In the genomic region with DNA sequence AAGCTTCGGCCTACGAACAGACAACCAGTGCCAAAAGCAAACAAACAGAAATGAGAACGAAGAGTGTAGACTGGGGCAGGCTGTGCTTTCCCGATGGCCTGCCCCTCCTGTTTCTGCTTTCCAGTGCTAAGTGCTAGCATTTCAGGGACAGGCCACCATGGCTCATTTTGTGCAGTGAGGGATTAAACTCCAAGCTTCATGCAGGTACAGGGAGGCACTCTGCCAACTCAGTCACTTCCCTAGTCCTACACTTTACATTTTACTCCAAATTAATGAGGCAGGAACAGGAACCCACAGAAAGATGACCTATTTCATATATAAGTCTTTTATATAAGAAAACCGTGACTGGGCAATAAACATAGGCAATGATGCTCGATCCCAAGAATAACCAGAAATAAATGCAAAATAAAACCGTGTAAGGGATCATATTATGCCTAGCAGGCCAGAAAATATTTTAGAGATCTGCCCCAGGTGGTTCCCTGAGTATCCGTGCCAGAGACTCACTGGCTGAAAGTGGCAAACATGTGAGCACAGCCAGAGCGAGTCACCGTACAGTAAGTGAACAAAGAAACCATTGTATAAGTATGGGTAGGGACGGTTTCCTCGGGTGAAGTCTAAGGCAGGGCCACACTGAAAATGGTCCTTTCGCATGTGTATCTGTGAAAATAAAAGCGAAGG, we compare ENCODE assay signal across 19 mouse cellular contexts. TPM values are rescaled to one million over a fixed set of nuclear protein-coding genes. Genes with fewer than 3 reads are reported as not detected.
DNase-seq lines count a peak whose midpoint lies in the region; ATAC-seq lines count a peak whose summit lies in the region.
"Had no signal": no experiment of that assay in that cellular context is flagged by ENCODE, and none has a peak within 500 bp of the region (broad histone marks: within the 10 kb centered on the region; RNA-seq: fewer than 3 reads in every experiment).

No protein-coding gene starts in this region.

- WGBS in hindbrain, embryonic 16.5 days, result 73% methylated on average over 14 of the region's 14 CpGs
- 86% methylated on average over 14 of the region's 14 CpGs for WGBS in hindbrain, embryonic 11.5 days
- WGBS in embryonic facial prominence, embryonic 10.5 days, result 76% methylated on average over 14 of the region's 14 CpGs
- 74% methylated on average over 14 of the region's 14 CpGs for WGBS in intestine, embryonic 16.5 days
- WGBS in limb, embryonic 15.5 days, result 58% methylated on average over 14 of the region's 14 CpGs
- WGBS in midbrain, embryonic 10.5 days, result 90% methylated on average over 14 of the region's 14 CpGs

- H3K36me3 ChIP-seq in hindbrain, embryonic 16.5 days (ENCODE audit: control insufficient read depth, insufficient read depth, low read length), result no peaks in the 10 kb centered on the region
- H3K36me3 ChIP-seq in hindbrain, embryonic 11.5 days (ENCODE audit: control insufficient read depth, insufficient read depth, low read length), result no peaks in the 10 kb centered on the region
- H3K36me3 ChIP-seq in embryonic facial prominence, embryonic 10.5 days (replicated peaks), result no peaks in the 10 kb centered on the region
- no peaks in the 10 kb centered on the region for H3K36me3 ChIP-seq in intestine, embryonic 16.5 days (ENCODE audit: control insufficient read depth, insufficient read depth, low read length)
- no peaks in the 10 kb centered on the region for H3K36me3 ChIP-seq in limb, embryonic 15.5 days
- no peaks in the 10 kb centered on the region for H3K36me3 ChIP-seq in midbrain, embryonic 10.5 days
- H3K36me3 ChIP-seq: embryonic facial prominence, embryonic 15.5 days; forebrain, embryonic 10.5 days; heart, embryonic 13.5 days; liver, embryonic 12.5 days; midbrain, embryonic 15.5 days; stomach, embryonic 15.5 days had no signal

- no peaks in the 10 kb centered on the region for H3K9me3 ChIP-seq in hindbrain, embryonic 16.5 days (ENCODE audit: control insufficient read depth, low read length)
- H3K9me3 ChIP-seq in hindbrain, embryonic 11.5 days (ENCODE audit: control insufficient read depth, low read length), result no peaks in the 10 kb centered on the region
- H3K9me3 ChIP-seq in embryonic facial prominence, embryonic 10.5 days, result peaks cover 5% of the 10 kb centered on the region; the same call in 1 of the 2 replicates
- no peaks in the 10 kb centered on the region for H3K9me3 ChIP-seq in intestine, embryonic 16.5 days (ENCODE audit: control insufficient read depth, low read length)
- H3K9me3 ChIP-seq in limb, embryonic 15.5 days, result no peaks in the 10 kb centered on the region
- no peaks in the 10 kb centered on the region for H3K9me3 ChIP-seq in midbrain, embryonic 10.5 days (replicated peaks)
- H3K9me3 ChIP-seq: embryonic facial prominence, embryonic 15.5 days; liver, embryonic 12.5 days; midbrain, embryonic 15.5 days; stomach, embryonic 15.5 days had no signal

- no peak overlapping the region for H3K9ac ChIP-seq in hindbrain, embryonic 16.5 days (ENCODE audit: low read depth, low read length)
- no peak overlapping the region for H3K9ac ChIP-seq in hindbrain, embryonic 11.5 days (ENCODE audit: low read depth, low read length)
- H3K9ac ChIP-seq in intestine, embryonic 16.5 days (ENCODE audit: low read depth, low read length), result no peak overlapping the region
- no peak overlapping the region for H3K9ac ChIP-seq in limb, embryonic 15.5 days
- H3K9ac ChIP-seq: embryonic facial prominence, embryonic 15.5 days; heart, embryonic 13.5 days; liver, embryonic 12.5 days; midbrain, embryonic 15.5 days; stomach, embryonic 15.5 days had no signal

- no peak overlapping the region for H3K27ac ChIP-seq in hindbrain, embryonic 16.5 days (ENCODE audit: low read depth, low read length)
- no peak overlapping the region for H3K27ac ChIP-seq in hindbrain, embryonic 11.5 days (ENCODE audit: low read depth, low read length)
- no peak overlapping the region for H3K27ac ChIP-seq in embryonic facial prominence, embryonic 10.5 days (replicated peaks)
- H3K27ac ChIP-seq in intestine, embryonic 16.5 days (ENCODE audit: low read length), result no peak overlapping the region
- peak overlapping the region; percentile 71 for H3K27ac ChIP-seq in limb, embryonic 15.5 days
- H3K27ac ChIP-seq in midbrain, embryonic 10.5 days (replicated peaks), result no peak overlapping the region
- H3K27ac ChIP-seq: embryonic facial prominence, embryonic 15.5 days; forebrain, embryonic 10.5 days; heart, embryonic 13.5 days; liver, embryonic 12.5 days; midbrain, embryonic 15.5 days; stomach, embryonic 15.5 days had no signal

- no peak for DNase-seq in hindbrain, embryonic 11.5 days (ENCODE audit: low spot score)
- peak; percentile 6 for DNase-seq in embryonic facial prominence, embryonic 10.5 days (ENCODE audit: low spot score)
- DNase-seq in midbrain, embryonic 10.5 days (ENCODE audit: low spot score), result no peak
- DNase-seq: adrenal gland, adult 2 months; cerebellum, adult 9-11 months; kidney, adult 11 months; right cerebral cortex, postnatal 25 days; thymus, adult 2 months had no signal

- ATAC-seq in hindbrain, embryonic 16.5 days, result peak; percentile 17; the same call in 1 of the 2 replicates
- ATAC-seq in hindbrain, embryonic 11.5 days (ENCODE audit: low FRiP score), result no peak
- peak; percentile 77 for ATAC-seq in intestine, embryonic 16.5 days
- ATAC-seq in limb, embryonic 15.5 days (ENCODE audit: insufficient number of reproducible peaks, low FRiP score, low TSS enrichment, low read depth), result peak; percentile 67
- ATAC-seq in activated CD4-positive, CD25-positive, alpha-beta regulatory T cell, adult 4 months, result no peak
- ATAC-seq: liver, embryonic 12.5 days; midbrain, embryonic 15.5 days had no signal

- H3K4me1 ChIP-seq in hindbrain, embryonic 16.5 days (ENCODE audit: control insufficient read depth, insufficient read depth, low read depth, low read length), result no peaks in the 10 kb centered on the region
- no peaks in the 10 kb centered on the region for H3K4me1 ChIP-seq in hindbrain, embryonic 11.5 days (replicated peaks; ENCODE audit: control insufficient read depth, insufficient read depth, low read length)
- no peaks in the 10 kb centered on the region for H3K4me1 ChIP-seq in embryonic facial prominence, embryonic 10.5 days
- no peaks in the 10 kb centered on the region for H3K4me1 ChIP-seq in intestine, embryonic 16.5 days (ENCODE audit: control insufficient read depth, insufficient read depth, low read length)
- peaks cover 16% of the 10 kb centered on the region for H3K4me1 ChIP-seq in limb, embryonic 15.5 days
- H3K4me1 ChIP-seq in midbrain, embryonic 10.5 days, result no peaks in the 10 kb centered on the region
- H3K4me1 ChIP-seq: forebrain, embryonic 10.5 days; heart, embryonic 13.5 days; liver, embryonic 12.5 days; midbrain, embryonic 15.5 days; stomach, embryonic 15.5 days had no signal

- no peak overlapping the region for H3K4me2 ChIP-seq in hindbrain, embryonic 16.5 days (ENCODE audit: low read length)
- no peak overlapping the region for H3K4me2 ChIP-seq in hindbrain, embryonic 11.5 days (replicated peaks; ENCODE audit: low read depth, low read length)
- H3K4me2 ChIP-seq in intestine, embryonic 16.5 days (ENCODE audit: low read depth, low read length), result no peak overlapping the region
- no peak overlapping the region for H3K4me2 ChIP-seq in limb, embryonic 15.5 days
- H3K4me2 ChIP-seq: embryonic facial prominence, embryonic 15.5 days; heart, embryonic 13.5 days; liver, embryonic 12.5 days; midbrain, embryonic 15.5 days; stomach, embryonic 15.5 days had no signal

- no peak overlapping the region for H3K4me3 ChIP-seq in hindbrain, embryonic 16.5 days (ENCODE audit: low read length)
- no peak overlapping the region for H3K4me3 ChIP-seq in hindbrain, embryonic 11.5 days (ENCODE audit: low read depth, low read length)
- no peak overlapping the region for H3K4me3 ChIP-seq in embryonic facial prominence, embryonic 10.5 days
- no peak overlapping the region for H3K4me3 ChIP-seq in intestine, embryonic 16.5 days (ENCODE audit: low read length)
- H3K4me3 ChIP-seq in limb, embryonic 15.5 days, result no peak overlapping the region
- no peak overlapping the region for H3K4me3 ChIP-seq in midbrain, embryonic 10.5 days
- H3K4me3 ChIP-seq: embryonic facial prominence, embryonic 15.5 days; forebrain, embryonic 10.5 days; heart, embryonic 13.5 days; liver, embryonic 12.5 days; midbrain, embryonic 15.5 days; stomach, embryonic 15.5 days had no signal

- H3K27me3 ChIP-seq in hindbrain, embryonic 16.5 days (replicated peaks; ENCODE audit: control insufficient read depth, insufficient read depth, low read length), result no peaks in the 10 kb centered on the region; the same call in 1 of the 2 replicates
- no peaks in the 10 kb centered on the region for H3K27me3 ChIP-seq in hindbrain, embryonic 11.5 days (ENCODE audit: control insufficient read depth, insufficient read depth, low read length)
- peaks cover 4% of the 10 kb centered on the region for H3K27me3 ChIP-seq in embryonic facial prominence, embryonic 10.5 days (replicated peaks; ENCODE audit: low read depth, poor library complexity, severe bottlenecking)
- no peaks in the 10 kb centered on the region for H3K27me3 ChIP-seq in intestine, embryonic 16.5 days (replicated peaks; ENCODE audit: control insufficient read depth, insufficient read depth, low read length)
- H3K27me3 ChIP-seq in limb, embryonic 15.5 days, result no peaks in the 10 kb centered on the region
- peaks cover 4% of the 10 kb centered on the region for H3K27me3 ChIP-seq in midbrain, embryonic 10.5 days (ENCODE audit: low read depth, poor library complexity, severe bottlenecking)
- H3K27me3 ChIP-seq: embryonic facial prominence, embryonic 15.5 days; midbrain, embryonic 15.5 days; stomach, embryonic 15.5 days had no signal

RNA-seq across cellular contexts. Expression of a gene that starts 29.1 kb away (rescaled TPM):
- polyA plus RNA-seq in hindbrain, embryonic 16.5 days (2015; fragmentation: Nextera tagmentation; extraction: Ambion mirVana), result 0.15 and 0.21 TPM in 2 replicates
- 0.05 and 0.06 TPM in 2 replicates for polyA plus RNA-seq in hindbrain, embryonic 11.5 days (2014; fragmentation: Nextera tagmentation; extraction: Ambion mirVana)
- polyA plus RNA-seq in embryonic facial prominence, embryonic 10.5 days (2016; fragmentation: Nextera tagmentation; extraction: Ambion mirVana), result 0.09 and 0.12 TPM in 2 replicates
- polyA plus RNA-seq in intestine, embryonic 16.5 days (2015; fragmentation: Nextera tagmentation; extraction: Ambion mirVana), result 0.67 and 0.78 TPM in 2 replicates
- polyA plus RNA-seq in limb, embryonic 15.5 days (2015; fragmentation: Nextera tagmentation; extraction: Ambion mirVana), result 0.12 and 0.37 TPM in 2 replicates
- 10 to 100 TPM; 30.6 to 51.3 TPM for polyA plus RNA-seq in activated CD4-positive, CD25-positive, alpha-beta regulatory T cell, adult 4 months (2017; shearing (Covaris generic))
- 0.02 TPM in 1 of 2 replicates, not detected in the other for polyA plus RNA-seq in midbrain, embryonic 10.5 days (2016; fragmentation: Nextera tagmentation; extraction: Ambion mirVana)
- polyA plus RNA-seq: C2C12 had no signal

Comparison
In these comparisons a context has a peak if more than half of its experiments do, and no peak if none do; other contexts are left out.
1. ATAC-seq: peak in hindbrain, embryonic 16.5 days (single experiment), intestine, embryonic 16.5 days (single experiment) and limb, embryonic 15.5 days (single experiment); none in hindbrain, embryonic 11.5 days (single experiment) and activated CD4-positive, CD25-positive, alpha-beta regulatory T cell, adult 4 months (single experiment).
2. RNA of a gene that starts 29.1 kb away (polyA plus RNA-seq): 30.6 to 51.3 TPM in activated CD4-positive, CD25-positive, alpha-beta regulatory T cell, adult 4 months; 0.67 to 0.78 TPM in intestine, embryonic 16.5 days, 0.12 to 0.37 TPM in limb, embryonic 15.5 days, 0.15 to 0.21 TPM in hindbrain, embryonic 16.5 days, 0.09 to 0.12 TPM in embryonic facial prominence, embryonic 10.5 days, 0.05 to 0.06 TPM in hindbrain, embryonic 11.5 days and 0.02 TPM in midbrain, embryonic 10.5 days; every median in the first group is over 10 times any median in the second.